Comparison of ENCODE assay signal across 9 mouse cellular contexts in genomic region chr19:16585379-16585778, GRCm38 (mm10).
DNase-seq lines count a peak whose midpoint lies in the region; ATAC-seq lines count a peak whose summit lies in the region.
"Had no signal": no experiment of that assay in that cellular context is flagged by ENCODE, and none has a peak within 500 bp of the region (broad histone marks: within the 10 kb centered on the region; RNA-seq: fewer than 3 reads in every experiment).

No protein-coding gene starts in this region.

- ATAC-seq in midbrain, embryonic 11.5 days (ENCODE audit: low FRiP score): no peak
- ATAC-seq in midbrain, embryonic 13.5 days: no peak
- peak; percentile 78 for ATAC-seq in erythroid progenitor cell, adult 5-6 weeks (replicated peaks; ENCODE audit: low FRiP score, poor library complexity, severe bottlenecking)
- ATAC-seq in activated CD4-positive, CD25-positive, alpha-beta regulatory T cell, adult 4 months: no peak

- H3K4me1 ChIP-seq in midbrain, embryonic 11.5 days (ENCODE audit: control insufficient read depth, insufficient read depth, low read length): no peaks in the 10 kb centered on the region
- no peaks in the 10 kb centered on the region for H3K4me1 ChIP-seq in midbrain, embryonic 13.5 days (replicated peaks)
- H3K4me1 ChIP-seq: hindbrain, embryonic 15.5 days had no signal

- H3K27ac ChIP-seq in midbrain, embryonic 11.5 days (ENCODE audit: low read depth, low read length): no peak overlapping the region
- no peak overlapping the region for H3K27ac ChIP-seq in midbrain, embryonic 13.5 days
- H3K27ac ChIP-seq: hindbrain, embryonic 15.5 days had no signal

- no peaks in the 10 kb centered on the region for H3K9me3 ChIP-seq in midbrain, embryonic 11.5 days (ENCODE audit: control insufficient read depth, low read length)
- no peaks in the 10 kb centered on the region for H3K9me3 ChIP-seq in midbrain, embryonic 13.5 days
- H3K9me3 ChIP-seq: hindbrain, embryonic 15.5 days had no signal

- no peak overlapping the region for H3K9ac ChIP-seq in midbrain, embryonic 11.5 days (ENCODE audit: low read length)
- no peak overlapping the region for H3K9ac ChIP-seq in midbrain, embryonic 13.5 days (replicated peaks)
- H3K9ac ChIP-seq: hindbrain, embryonic 15.5 days had no signal

- no peaks in the 10 kb centered on the region for H3K27me3 ChIP-seq in midbrain, embryonic 11.5 days (ENCODE audit: control insufficient read depth, insufficient read depth, low read length)
- H3K27me3 ChIP-seq in midbrain, embryonic 13.5 days: no peaks in the 10 kb centered on the region
- no peaks in the 10 kb centered on the region for H3K27me3 ChIP-seq in splenic B cell, adult 2 months (ENCODE audit: control insufficient read depth, insufficient read depth, low read length, poor library complexity, severe bottlenecking)
- H3K27me3 ChIP-seq: hindbrain, embryonic 15.5 days had no signal

- H3K4me3 ChIP-seq in midbrain, embryonic 11.5 days (ENCODE audit: low read depth, low read length): no peak overlapping the region
- H3K4me3 ChIP-seq in midbrain, embryonic 13.5 days (replicated peaks): no peak overlapping the region
- H3K4me3 ChIP-seq: hindbrain, embryonic 15.5 days had no signal

- no peaks in the 10 kb centered on the region for H3K36me3 ChIP-seq in midbrain, embryonic 11.5 days (ENCODE audit: control insufficient read depth, insufficient read depth, low read length)
- no peaks in the 10 kb centered on the region for H3K36me3 ChIP-seq in midbrain, embryonic 13.5 days
- no peaks in the 10 kb centered on the region for H3K36me3 ChIP-seq in splenic B cell, adult 2 months (ENCODE audit: control insufficient read depth, insufficient read depth, low read length, poor library complexity, severe bottlenecking)
- H3K36me3 ChIP-seq: hindbrain, embryonic 15.5 days had no signal

- WGBS in midbrain, embryonic 11.5 days: 8% methylated on average over 3 of the region's 3 CpGs
- WGBS in midbrain, embryonic 13.5 days: 7% methylated on average over 3 of the region's 3 CpGs

- DNase-seq in cerebellum, postnatal 14 days: peak; percentile 20 to 44
- DNase-seq in cerebellum, postnatal 4 days (ENCODE audit: low spot score in 2 of 2): no peak
- DNase-seq in midbrain, embryonic 11.5 days (ENCODE audit: low spot score, missing footprints): peak; percentile 86
- peak; percentile 72 for DNase-seq in splenic B cell, adult 2 months (ENCODE audit: low read depth, low spot score)
- no peak for DNase-seq in neural tube, embryonic 10.5 days (ENCODE audit: extremely low spot score, low spot score)

- H3K4me2 ChIP-seq in midbrain, embryonic 11.5 days: no peak overlapping the region
- H3K4me2 ChIP-seq in midbrain, embryonic 13.5 days (replicated peaks): no peak overlapping the region
- H3K4me2 ChIP-seq: hindbrain, embryonic 15.5 days had no signal

Comparison
In these comparisons a context has a peak if more than half of its experiments do, and no peak if none do; other contexts are left out.
1. DNase-seq: peak in cerebellum, postnatal 14 days (2 of 2), midbrain, embryonic 11.5 days (single experiment) and splenic B cell, adult 2 months (single experiment); none in cerebellum, postnatal 4 days (0 of 2) and neural tube, embryonic 10.5 days (single experiment).